Mouse (Mus musculus) thymus, postnatal 4 days (tissue): ENCODE measurements at regions not wholly inside any gene's neighbourhood (a gene's known extent, or its start where the extent isn't known, plus 50 kb on each side); places are given as distances from the start of the nearest gene placed in this dataset.

ENCODE experiments used
- DNase-seq: peaks from one replicate; pipeline ENCODE4 v3.0.0; 2021

DNA sequence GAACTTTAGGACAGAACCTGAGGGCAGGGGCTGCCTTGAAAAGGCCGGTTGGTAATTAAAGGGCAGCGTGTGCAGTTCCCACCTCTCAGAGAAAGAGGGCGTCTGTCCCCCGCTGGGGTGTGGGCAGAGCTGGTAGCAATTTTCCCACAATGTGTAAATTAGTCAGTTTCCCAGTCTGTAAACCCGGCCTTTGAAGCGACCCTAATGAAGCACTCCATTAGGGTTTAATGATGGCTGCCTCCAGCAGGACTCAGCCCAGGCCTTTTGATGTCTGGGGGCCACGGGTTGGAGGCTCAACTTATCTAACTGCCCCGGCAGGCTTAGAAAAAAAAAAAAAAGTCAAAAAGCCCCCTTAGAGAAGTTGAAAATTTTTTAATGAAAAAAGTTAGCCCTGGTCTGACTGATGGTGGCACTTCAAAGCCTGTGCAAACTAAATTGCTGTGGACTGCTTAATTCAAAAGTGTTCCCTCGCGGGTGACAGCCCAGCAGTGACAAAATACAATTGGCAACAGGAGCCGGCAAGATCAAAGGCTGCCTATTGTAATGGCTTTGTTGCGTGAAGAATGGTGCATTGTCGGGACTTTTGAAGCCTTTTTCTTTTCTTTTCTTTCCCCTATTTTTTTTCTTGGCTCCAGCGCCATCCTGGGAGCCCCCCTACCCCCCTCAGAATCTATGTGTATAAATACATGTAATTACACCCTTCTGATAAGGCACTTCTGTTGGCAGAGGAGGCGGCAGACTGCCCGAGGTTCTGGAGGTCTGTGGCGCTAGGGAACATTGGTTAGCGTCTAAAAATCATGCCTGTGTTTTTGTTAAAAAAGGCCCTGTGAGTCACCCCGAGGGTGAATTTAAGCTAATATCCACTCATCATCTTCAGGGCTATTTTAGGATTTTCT is 71.3 kb upstream of the Msx1 start:
- DNase-seq = no peak

DNA sequence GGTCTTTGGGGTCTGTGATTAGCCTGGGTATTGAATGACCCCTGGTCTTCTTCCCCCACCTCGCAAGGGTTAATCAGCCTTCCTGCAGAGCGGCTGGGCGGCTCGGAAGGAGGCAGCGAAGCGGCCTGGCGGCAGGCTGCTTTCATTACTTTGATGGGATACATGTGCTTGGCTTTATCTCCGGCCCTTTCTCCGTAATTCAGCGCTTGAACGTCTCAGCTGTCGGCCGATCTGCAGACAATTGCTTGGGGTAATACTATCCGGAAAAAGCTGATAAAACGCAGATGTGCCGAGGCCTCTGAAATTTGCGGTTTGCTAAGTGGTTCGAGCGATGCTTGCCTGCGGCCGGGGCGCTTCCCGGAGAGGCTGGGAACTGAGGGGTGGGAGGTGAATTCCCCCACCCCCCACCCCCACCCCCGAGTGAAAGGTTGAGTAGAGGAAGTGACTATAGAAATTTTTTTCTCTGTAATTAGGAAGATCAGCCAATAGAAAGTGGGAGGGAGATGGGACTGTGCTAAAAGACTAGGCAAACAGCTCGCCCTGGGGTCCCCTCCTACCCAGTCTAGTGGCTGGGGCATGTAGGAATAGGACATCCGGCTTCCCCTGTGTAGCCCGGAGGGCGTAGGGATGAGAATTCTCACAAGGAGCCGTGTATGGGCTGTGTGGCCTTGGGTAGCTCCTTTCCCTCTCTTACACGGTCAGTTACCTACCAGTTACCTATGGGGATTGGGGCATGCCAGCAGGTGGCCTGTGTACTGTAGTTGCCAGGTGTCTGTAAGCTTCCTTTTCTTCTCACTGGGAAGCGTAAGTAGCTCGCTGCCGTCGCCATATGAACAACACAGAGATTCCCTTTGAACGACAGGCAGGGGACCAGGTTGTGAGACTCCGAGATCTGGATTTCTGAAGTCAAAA is 69.5 kb upstream of the Msx1 start:
- no peak for DNase-seq

DNA sequence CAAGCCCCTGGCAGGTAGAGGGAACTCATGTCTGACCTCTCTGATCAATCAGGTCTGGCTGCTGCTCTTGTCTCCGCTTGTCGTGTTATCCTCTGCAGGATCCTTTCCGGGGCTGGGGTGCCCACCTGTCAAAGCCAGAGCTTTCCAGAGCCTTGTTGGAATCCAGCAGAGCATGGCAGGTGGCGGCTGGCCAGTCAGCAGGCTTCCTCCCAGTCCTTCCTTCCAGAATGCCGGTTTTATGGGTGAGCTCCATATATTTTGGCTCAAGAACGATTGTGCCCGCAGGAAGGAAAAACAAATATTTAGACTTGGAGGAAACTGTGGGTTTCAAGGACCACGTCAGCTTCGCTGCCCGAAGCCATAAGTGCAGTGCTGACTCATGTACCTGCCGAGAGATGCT is 66.3 kb upstream of the Msx1 start:
- no peak for DNase-seq

DNA sequence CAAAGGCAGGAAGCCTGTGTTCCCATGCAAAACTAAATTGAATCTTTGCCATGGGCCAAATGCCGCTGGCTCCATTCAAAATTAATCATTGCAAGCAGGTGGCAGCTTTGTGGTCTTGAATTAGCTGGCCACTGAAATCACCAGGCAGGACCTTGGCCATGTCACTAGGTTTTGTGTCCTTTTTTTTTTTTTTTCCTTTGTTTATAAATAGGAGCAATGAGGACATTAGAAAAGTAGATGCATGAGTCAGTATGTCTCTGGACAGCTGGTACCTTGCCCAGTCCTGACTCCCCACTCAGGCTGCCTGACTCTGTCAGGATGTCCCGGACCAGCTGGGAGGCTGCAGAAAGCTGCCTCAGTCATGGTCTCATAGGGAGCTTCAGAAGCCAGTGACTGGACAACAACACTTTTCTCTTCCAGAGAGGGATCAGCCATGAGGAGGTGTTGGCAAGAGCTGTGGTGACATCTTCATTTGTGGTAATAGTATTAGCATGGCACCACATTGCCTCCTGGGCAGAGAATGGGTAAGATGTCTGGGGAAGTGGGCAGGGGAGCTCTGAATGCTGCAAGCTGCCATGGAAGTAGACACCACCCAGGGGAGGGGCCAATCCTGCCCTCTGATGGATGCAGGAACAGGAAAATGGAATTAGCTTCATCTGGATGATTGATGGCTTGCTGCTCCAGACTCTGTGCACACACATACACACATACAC is 55.4 kb upstream of the Msx1 start:
- DNase-seq = no peak

DNA sequence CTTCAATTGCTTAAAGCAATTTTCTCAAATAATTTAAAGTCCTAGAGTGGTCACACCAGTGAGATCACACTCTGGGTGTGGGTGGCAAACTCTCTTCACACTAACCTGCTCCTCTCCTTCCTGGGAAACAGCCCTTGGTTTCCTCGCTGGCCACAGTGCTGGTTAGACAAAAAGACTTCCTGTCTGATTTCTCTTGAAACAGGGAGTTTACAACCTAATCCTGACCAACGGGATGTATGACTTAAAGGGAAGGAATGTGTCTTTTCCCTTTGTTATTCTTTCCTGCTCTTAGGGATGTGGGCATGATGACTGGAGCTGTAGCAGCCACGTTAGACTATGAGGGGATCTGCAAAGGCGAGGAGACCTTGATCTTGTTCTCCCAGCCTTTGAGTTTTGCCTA is 51.9 kb upstream of the Msx1 start:
- no peak for DNase-seq

DNA sequence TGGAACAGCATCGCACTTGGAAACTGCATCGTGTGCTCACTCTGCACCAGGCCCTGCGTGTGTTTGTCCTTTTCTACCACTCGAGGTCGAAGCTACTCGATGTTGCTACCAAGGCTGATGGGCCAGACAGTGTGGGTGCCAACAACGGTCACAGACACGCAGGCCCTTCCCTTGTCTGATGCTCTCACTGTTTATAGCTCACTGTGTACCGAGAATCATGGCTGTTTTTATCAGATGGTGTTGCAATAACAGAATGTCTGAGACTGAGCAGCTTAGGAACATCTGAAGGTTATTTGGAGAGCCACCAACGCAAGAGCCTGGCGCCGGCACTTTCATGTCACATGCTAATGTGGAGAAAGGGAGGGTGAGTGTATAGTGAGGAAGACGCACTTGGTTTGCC is 51.1 kb upstream of the Msx1 start:
- no peak for DNase-seq

DNA sequence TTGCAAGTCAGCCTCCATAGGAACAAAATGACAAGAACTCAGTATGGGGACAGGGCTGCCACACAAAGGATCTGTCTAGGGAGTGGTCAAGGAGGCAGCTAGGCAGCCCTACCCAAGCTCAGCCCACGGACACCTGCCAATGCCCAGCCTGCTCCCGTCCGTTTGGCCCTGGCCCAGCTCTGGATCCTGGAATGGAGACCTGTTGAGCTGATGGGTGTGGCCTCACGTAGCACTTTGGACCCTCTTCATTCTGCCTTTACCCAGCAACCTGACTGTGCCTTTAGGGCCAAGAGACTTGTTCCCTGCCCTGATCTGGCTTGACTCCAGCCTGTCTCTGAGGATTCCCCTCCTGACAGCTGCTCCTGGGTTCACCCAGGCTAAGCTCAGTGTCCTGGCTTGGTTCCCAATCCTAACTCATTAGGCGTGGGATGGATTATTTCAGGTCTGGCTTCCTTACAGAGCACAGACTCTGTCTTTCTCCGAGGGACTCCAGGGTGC is 50.5 kb upstream of the Msx1 start:
- DNase-seq = no peak
